Mouse (Mus musculus): ENCODE results near the gene Macrod2. TPM values are rescaled to one million over a fixed set of nuclear protein-coding genes. Genes with fewer than 3 reads are reported as not detected.

The Macrod2 gene
- polyA plus RNA-seq, 1 experiment from 2014 or later: 42.1 TPM

GRCm38 (mm10) chr2:142334441-142335102, 1939.5 kb downstream of the Macrod2 start:
- no peaks in the 10 kb centered on the region for H3K9me3 ChIP-seq (ENCODE audit: control insufficient read depth, low read length)
- H3K27ac ChIP-seq (replicated peaks; ENCODE audit: low read depth, low read length): no peak overlapping the region
- 16% methylated on average over 7 of the region's 7 CpGs for WGBS
- H3K36me3 ChIP-seq (ENCODE audit: control insufficient read depth, insufficient read depth, low read length): no peaks in the 10 kb centered on the region
- no peak overlapping the region for H3K9ac ChIP-seq (ENCODE audit: low read length)
- ATAC-seq (ENCODE audit: insufficient number of reproducible peaks, low FRiP score, low TSS enrichment, low read depth) (peak; percentile 33; the same call in 1 of the 2 replicates), DNase-seq (ENCODE audit: low spot score) (peak; percentile 24)
- no peaks in the 10 kb centered on the region for H3K27me3 ChIP-seq (ENCODE audit: control insufficient read depth, insufficient read depth, low read length)
- H3K4me3 ChIP-seq (ENCODE audit: low read depth, low read length): no peak overlapping the region
- H3K4me2 ChIP-seq (ENCODE audit: low read depth, severe bottlenecking): no peak overlapping the region
- H3K4me1 ChIP-seq (ENCODE audit: control insufficient read depth, insufficient read depth, low read length): 0 out of 2 replicates have a peak, but pooled peaks cover 3% of the 10 kb centered on the region

DNA sequence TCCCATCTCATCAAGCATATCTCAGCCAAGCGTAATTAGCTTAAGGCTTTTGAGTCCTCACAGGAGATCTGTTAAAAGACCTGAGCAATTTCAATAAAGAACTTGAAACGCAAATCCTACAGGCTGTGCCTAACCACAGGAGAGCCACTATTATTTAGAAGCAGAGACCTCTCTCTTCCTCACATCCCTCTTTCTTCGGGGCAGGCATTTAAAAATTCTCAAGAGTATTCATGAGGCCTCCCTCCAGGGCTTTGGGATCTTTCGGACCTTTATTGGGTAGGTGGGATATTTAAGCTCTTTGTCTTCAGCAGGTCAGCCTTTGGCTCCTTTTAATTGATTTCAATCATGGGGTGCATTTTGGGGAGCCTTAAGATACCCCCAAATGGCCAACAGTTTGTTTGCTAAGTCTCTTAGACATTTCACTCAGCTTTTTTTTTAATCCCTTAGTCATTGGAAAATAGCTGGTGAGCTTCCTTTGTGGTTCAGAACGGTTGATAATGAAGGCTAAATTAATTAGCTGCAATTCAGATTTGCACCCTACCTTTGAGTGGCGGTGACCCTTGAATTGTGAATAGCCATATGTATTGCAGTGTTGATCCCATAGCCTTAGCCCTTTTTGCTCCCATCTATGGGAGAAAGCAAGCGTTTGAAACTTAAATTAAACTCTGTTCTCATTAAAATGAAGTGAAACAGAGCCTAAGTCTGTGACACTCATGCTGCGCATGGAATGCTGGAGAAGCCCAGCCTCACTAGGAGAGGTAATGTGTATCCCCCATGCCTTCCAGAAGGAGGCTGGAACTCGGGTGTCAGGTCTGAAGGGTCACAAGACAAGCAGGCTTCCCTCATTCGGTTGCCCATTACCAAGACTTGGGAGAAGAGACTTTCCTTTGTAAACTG, 1940.2 kb downstream of the Macrod2 start:
- Histone ChIP-seq H3K27me3 (ENCODE audit: control insufficient read depth, insufficient read depth, low read length) (no peaks in the 10 kb centered on the region), H3K4me3 (ENCODE audit: low read depth, low read length) (no peak overlapping the region), H3K36me3 (ENCODE audit: control insufficient read depth, insufficient read depth, low read length) (no peaks in the 10 kb centered on the region), H3K4me2 (ENCODE audit: low read depth, severe bottlenecking) (no peak overlapping the region), H3K4me1 (ENCODE audit: control insufficient read depth, insufficient read depth, low read length) (0 out of 2 replicates have a peak, but pooled peaks cover 3% of the 10 kb centered on the region), H3K9ac (ENCODE audit: low read length) (no peak overlapping the region), H3K9me3 (ENCODE audit: control insufficient read depth, low read length) (no peaks in the 10 kb centered on the region), H3K27ac (replicated peaks; ENCODE audit: low read depth, low read length) (no peak overlapping the region)
- WGBS: 60% methylated on average over 10 of the region's 10 CpGs
- ATAC-seq (ENCODE audit: insufficient number of reproducible peaks, low FRiP score, low TSS enrichment, low read depth): no peak
- DNase-seq (ENCODE audit: low spot score): no peak

- Histone ChIP-seq H3K4me1 (ENCODE audit: control insufficient read depth, insufficient read depth, low read length) (no peaks in the 10 kb centered on the region), H3K27ac (replicated peaks; ENCODE audit: low read depth, low read length) (no peak overlapping the region), H3K36me3 (ENCODE audit: control insufficient read depth, insufficient read depth, low read length) (no peaks in the 10 kb centered on the region), H3K27me3 (ENCODE audit: control insufficient read depth, insufficient read depth, low read length) (no peaks in the 10 kb centered on the region), H3K9me3 (ENCODE audit: control insufficient read depth, low read length) (no peaks in the 10 kb centered on the region), H3K4me2 (ENCODE audit: low read depth, severe bottlenecking) (no peak overlapping the region), H3K9ac (ENCODE audit: low read length) (no peak overlapping the region), H3K4me3 (ENCODE audit: low read depth, low read length) (no peak overlapping the region)
- ATAC-seq (ENCODE audit: insufficient number of reproducible peaks, low FRiP score, low TSS enrichment, low read depth) (no peak), DNase-seq (ENCODE audit: low spot score) (no peak)
- WGBS: 49% methylated on average over 2 of the region's 2 CpGs
Measured at GRCm38 (mm10) chr2:142344021-142344420, 1948.9 kb downstream of the Macrod2 start.

- 73% methylated on average over 2 of the region's 2 CpGs for WGBS
- Histone ChIP-seq H3K4me1 (ENCODE audit: control insufficient read depth, insufficient read depth, low read length) (no peaks in the 10 kb centered on the region), H3K9me3 (ENCODE audit: control insufficient read depth, low read length) (no peaks in the 10 kb centered on the region), H3K4me3 (ENCODE audit: low read depth, low read length) (no peak overlapping the region), H3K27me3 (ENCODE audit: control insufficient read depth, insufficient read depth, low read length) (no peaks in the 10 kb centered on the region), H3K4me2 (ENCODE audit: low read depth, severe bottlenecking) (no peak overlapping the region), H3K9ac (ENCODE audit: low read length) (no peak overlapping the region), H3K27ac (replicated peaks; ENCODE audit: low read depth, low read length) (no peak overlapping the region), H3K36me3 (ENCODE audit: control insufficient read depth, insufficient read depth, low read length) (no peaks in the 10 kb centered on the region)
- ATAC-seq (ENCODE audit: insufficient number of reproducible peaks, low FRiP score, low TSS enrichment, low read depth) (no peak), DNase-seq (ENCODE audit: low spot score) (no peak)
Measured at GRCm38 (mm10) chr2:142344758-142345157, 1949.6 kb downstream of the Macrod2 start.

DNA sequence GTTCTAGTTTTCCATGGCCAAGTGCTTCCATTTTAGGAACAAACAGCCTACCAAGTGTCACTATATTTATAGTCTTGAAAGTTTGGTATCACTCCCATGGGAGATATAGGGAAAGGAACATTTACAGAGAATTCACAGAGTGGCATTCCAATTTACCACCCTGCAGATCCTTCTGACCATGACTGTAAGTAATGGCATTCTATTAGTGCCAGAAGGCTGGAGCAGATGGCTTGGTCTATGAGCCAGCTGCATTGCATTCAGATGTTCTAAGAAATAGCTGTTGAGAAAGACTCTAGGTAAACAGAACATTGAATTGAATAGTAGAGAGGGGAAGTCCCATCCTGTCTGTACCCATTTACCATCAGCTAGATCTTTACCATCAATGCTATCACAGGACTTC, 1954.7 kb downstream of the Macrod2 start:
- DNase-seq (ENCODE audit: low spot score): no peak
- Histone ChIP-seq H3K36me3 (ENCODE audit: control insufficient read depth, insufficient read depth, low read length) (no peaks in the 10 kb centered on the region), H3K4me2 (ENCODE audit: low read depth, severe bottlenecking) (no peak overlapping the region), H3K4me3 (ENCODE audit: low read depth, low read length) (no peak overlapping the region), H3K27me3 (ENCODE audit: control insufficient read depth, insufficient read depth, low read length) (no peaks in the 10 kb centered on the region), H3K4me1 (ENCODE audit: control insufficient read depth, insufficient read depth, low read length) (no peaks in the 10 kb centered on the region), H3K9ac (ENCODE audit: low read length) (no peak overlapping the region), H3K9me3 (ENCODE audit: control insufficient read depth, low read length) (no peaks in the 10 kb centered on the region), H3K27ac (replicated peaks; ENCODE audit: low read depth, low read length) (no peak overlapping the region)
- ATAC-seq (ENCODE audit: insufficient number of reproducible peaks, low FRiP score, low TSS enrichment, low read depth): no peak

DNA sequence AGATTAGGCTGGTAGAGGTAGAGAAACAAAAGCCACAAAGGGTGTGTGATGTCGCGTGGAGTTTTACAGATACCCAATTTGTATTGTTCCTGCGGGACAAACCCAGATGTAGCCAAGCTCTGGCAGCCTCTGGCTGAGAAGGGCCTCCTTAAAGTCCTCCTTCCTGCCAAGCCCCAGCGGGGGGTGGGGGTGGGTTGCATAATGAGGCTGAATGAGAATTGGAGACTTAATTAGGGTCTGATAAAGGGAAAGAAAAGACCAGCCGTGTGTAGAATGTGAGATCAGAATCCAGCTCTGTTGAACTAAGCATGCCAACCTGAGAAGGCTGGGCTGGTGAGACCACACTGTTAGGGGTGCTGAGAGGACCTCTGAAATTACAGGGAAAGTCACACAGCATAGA, 1967.8 kb downstream of the Macrod2 start:
- Histone ChIP-seq H3K36me3 (ENCODE audit: control insufficient read depth, insufficient read depth, low read length) (no peaks in the 10 kb centered on the region), H3K9ac (ENCODE audit: low read length) (no peak overlapping the region), H3K4me3 (ENCODE audit: low read depth, low read length) (no peak overlapping the region), H3K4me2 (ENCODE audit: low read depth, severe bottlenecking) (no peak overlapping the region), H3K4me1 (ENCODE audit: control insufficient read depth, insufficient read depth, low read length) (peaks cover 2% of the 10 kb centered on the region; the same call in 1 of the 2 replicates), H3K27me3 (ENCODE audit: control insufficient read depth, insufficient read depth, low read length) (no peaks in the 10 kb centered on the region), H3K9me3 (ENCODE audit: control insufficient read depth, low read length) (no peaks in the 10 kb centered on the region), H3K27ac (replicated peaks; ENCODE audit: low read depth, low read length) (no peak overlapping the region)
- ATAC-seq (ENCODE audit: insufficient number of reproducible peaks, low FRiP score, low TSS enrichment, low read depth) (no peak), DNase-seq (ENCODE audit: low spot score) (peak; percentile 23)
- 9% methylated on average over 5 of the region's 5 CpGs for WGBS

DNA sequence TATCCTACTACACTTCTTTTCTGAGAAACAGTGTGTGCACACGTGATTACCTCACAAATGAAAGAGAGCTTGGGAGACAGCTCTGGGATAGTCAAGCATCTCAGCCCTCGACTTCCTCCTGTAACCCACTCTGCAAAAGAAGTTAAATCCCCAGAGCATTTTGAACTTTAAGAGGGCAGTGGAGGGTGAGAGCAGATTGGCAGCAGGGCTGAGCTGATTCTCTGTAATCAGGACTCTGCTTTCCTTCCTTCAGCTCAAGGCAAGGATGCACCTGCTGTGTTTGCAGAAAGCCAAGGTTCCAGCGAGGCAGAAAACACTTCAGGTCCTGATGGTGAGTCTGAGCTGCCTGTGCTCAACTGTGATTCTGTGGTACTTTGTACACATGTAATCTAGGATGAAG, 1978.9 kb downstream of the Macrod2 start:
- Histone ChIP-seq H3K4me2 (ENCODE audit: low read depth, severe bottlenecking) (no peak overlapping the region), H3K9ac (ENCODE audit: low read length) (no peak overlapping the region), H3K4me1 (ENCODE audit: control insufficient read depth, insufficient read depth, low read length) (no peaks in the 10 kb centered on the region), H3K9me3 (ENCODE audit: control insufficient read depth, low read length) (no peaks in the 10 kb centered on the region), H3K36me3 (ENCODE audit: control insufficient read depth, insufficient read depth, low read length) (no peaks in the 10 kb centered on the region), H3K27me3 (ENCODE audit: control insufficient read depth, insufficient read depth, low read length) (no peaks in the 10 kb centered on the region), H3K27ac (replicated peaks; ENCODE audit: low read depth, low read length) (no peak overlapping the region), H3K4me3 (ENCODE audit: low read depth, low read length) (no peak overlapping the region)
- WGBS: 29% methylated on average over 3 of the region's 3 CpGs
- ATAC-seq (ENCODE audit: insufficient number of reproducible peaks, low FRiP score, low TSS enrichment, low read depth) (no peak), DNase-seq (ENCODE audit: low spot score) (no peak)

DNA sequence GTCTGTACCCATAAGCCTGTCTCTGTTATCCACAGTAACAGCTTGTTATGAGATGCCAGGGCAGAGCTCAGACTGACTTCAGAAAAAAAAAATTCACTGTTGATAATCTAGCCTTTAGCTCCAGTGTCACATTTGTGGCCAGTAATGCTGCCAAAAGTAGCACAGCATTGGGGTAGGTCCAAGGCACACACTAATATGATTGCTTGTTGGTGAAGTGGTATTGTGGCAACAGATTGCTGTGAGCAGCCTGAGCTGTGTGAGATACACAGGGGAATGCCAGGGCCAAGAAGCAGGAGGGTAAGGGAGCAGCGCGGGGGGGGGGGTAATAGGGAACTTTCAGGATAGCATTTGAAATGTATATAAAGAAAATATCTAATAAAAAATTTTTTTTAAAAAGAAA, 1985.5 kb downstream of the Macrod2 start:
- WGBS: 85% methylated on average over 2 of the region's 2 CpGs
- Histone ChIP-seq H3K27me3 (ENCODE audit: control insufficient read depth, insufficient read depth, low read length) (no peaks in the 10 kb centered on the region), H3K27ac (replicated peaks; ENCODE audit: low read depth, low read length) (no peak overlapping the region), H3K36me3 (ENCODE audit: control insufficient read depth, insufficient read depth, low read length) (no peaks in the 10 kb centered on the region), H3K9me3 (ENCODE audit: control insufficient read depth, low read length) (no peaks in the 10 kb centered on the region), H3K9ac (ENCODE audit: low read length) (no peak overlapping the region), H3K4me2 (ENCODE audit: low read depth, severe bottlenecking) (no peak overlapping the region), H3K4me3 (ENCODE audit: low read depth, low read length) (no peak overlapping the region), H3K4me1 (ENCODE audit: control insufficient read depth, insufficient read depth, low read length) (no peaks in the 10 kb centered on the region)
- ATAC-seq (ENCODE audit: insufficient number of reproducible peaks, low FRiP score, low TSS enrichment, low read depth) (no peak), DNase-seq (ENCODE audit: low spot score) (no peak)
